Mouse (Mus musculus): ENCODE measurements at regions not wholly inside any gene's neighbourhood (a gene's known extent, or its start where the extent isn't known, plus 50 kb on each side); places are given as distances from the start of the nearest gene placed in this dataset.

DNA sequence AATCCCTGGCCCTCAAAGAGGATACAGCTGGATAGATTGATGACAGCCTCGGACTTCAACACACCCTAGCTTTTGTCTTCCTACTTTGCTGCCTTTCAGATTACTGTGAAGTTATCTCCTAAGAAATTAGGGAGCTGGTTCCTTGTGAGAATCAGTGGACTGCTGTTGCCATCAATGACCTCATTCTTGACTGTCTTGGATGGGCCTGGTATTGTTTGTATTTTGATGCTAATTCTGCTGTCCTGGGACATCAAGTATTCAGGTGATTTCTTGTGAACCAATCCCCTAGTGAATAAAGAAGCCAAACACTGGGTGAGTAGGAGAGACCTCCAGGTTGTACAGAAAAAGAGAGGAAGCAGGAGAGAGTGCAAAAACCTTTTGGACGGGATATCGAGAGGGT, 305.3 kb upstream of the Impad1 start:
- Histone ChIP-seq H3K9ac (no peak overlapping the region), H3K4me1 (replicated peaks; ENCODE audit: control insufficient read depth, insufficient read depth, low read length) (no peaks in the 10 kb centered on the region), H3K27ac (no peak overlapping the region), H3K27me3 (ENCODE audit: control insufficient read depth, insufficient read depth, low read length) (no peaks in the 10 kb centered on the region), H3K9me3 (ENCODE audit: control insufficient read depth, low read length) (no peaks in the 10 kb centered on the region), H3K4me2 (replicated peaks) (no peak overlapping the region), H3K4me3 (replicated peaks; ENCODE audit: low read length) (no peak overlapping the region), H3K36me3 (replicated peaks; ENCODE audit: control insufficient read depth, insufficient read depth) (no peaks in the 10 kb centered on the region)
- ATAC-seq (ENCODE audit: low FRiP score) (no peak), DNase-seq (ENCODE audit: low spot score) (no peak)
- 90% methylated on average over 3 of the region's 3 CpGs for WGBS

- 55% methylated on average over 3 of the region's 3 CpGs for WGBS
- ATAC-seq (ENCODE audit: low FRiP score): no peak
- no peak overlapping the region for H3K4me2 ChIP-seq (replicated peaks)
- H3K4me3 ChIP-seq (replicated peaks; ENCODE audit: low read length): no peak overlapping the region
- H3K9ac ChIP-seq: no peak overlapping the region
- H3K9me3 ChIP-seq (ENCODE audit: control insufficient read depth, low read length): no peaks in the 10 kb centered on the region
- H3K27me3 ChIP-seq (ENCODE audit: control insufficient read depth, insufficient read depth, low read length): no peaks in the 10 kb centered on the region
- no peak overlapping the region for H3K27ac ChIP-seq
- H3K36me3 ChIP-seq (replicated peaks; ENCODE audit: control insufficient read depth, insufficient read depth): no peaks in the 10 kb centered on the region
- no peaks in the 10 kb centered on the region for H3K4me1 ChIP-seq (replicated peaks; ENCODE audit: control insufficient read depth, insufficient read depth, low read length)
- DNase-seq (ENCODE audit: low spot score): no peak
Observed at GRCm38 (mm10) chr4:5078723-5079122, 285.6 kb upstream of the Impad1 start.

- Histone ChIP-seq H3K4me1 (replicated peaks; ENCODE audit: control insufficient read depth, insufficient read depth, low read length) (no peaks in the 10 kb centered on the region), H3K9ac (no peak overlapping the region), H3K27me3 (ENCODE audit: control insufficient read depth, insufficient read depth, low read length) (no peaks in the 10 kb centered on the region), H3K4me2 (replicated peaks) (no peak overlapping the region), H3K4me3 (replicated peaks; ENCODE audit: low read length) (no peak overlapping the region), H3K36me3 (replicated peaks; ENCODE audit: control insufficient read depth, insufficient read depth) (no peaks in the 10 kb centered on the region), H3K27ac (no peak overlapping the region), H3K9me3 (ENCODE audit: control insufficient read depth, low read length) (no peaks in the 10 kb centered on the region)
- DNase-seq (ENCODE audit: low spot score): no peak
- no peak for ATAC-seq (ENCODE audit: low FRiP score)
- WGBS: 100% methylated on average over 1 of the region's 1 CpGs
Observed at GRCm38 (mm10) chr4:5074754-5075153, 281.6 kb upstream of the Impad1 start.

DNA sequence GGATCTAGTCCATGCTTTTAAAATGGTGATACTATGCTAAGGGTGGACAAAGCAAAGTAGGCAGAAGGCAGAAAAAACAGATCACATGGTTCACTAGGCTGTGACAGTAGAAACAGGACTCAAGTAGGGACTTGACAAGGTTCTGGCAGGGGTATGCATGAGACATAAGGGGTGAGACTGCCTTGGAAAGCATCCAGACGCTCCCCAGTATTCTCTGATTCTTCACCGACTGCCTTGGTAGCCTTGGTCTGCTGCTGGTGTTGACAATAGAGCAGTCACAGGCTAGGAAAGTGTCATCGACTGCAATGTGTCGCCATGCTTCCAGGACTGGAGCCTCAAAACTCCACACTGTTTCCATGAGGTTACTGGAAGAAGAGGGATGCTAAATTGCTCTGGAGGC, 278.1 kb upstream of the Impad1 start:
- no peak overlapping the region for H3K9ac ChIP-seq
- 82% methylated on average over 4 of the region's 4 CpGs for WGBS
- no peak overlapping the region for H3K27ac ChIP-seq
- no peak for DNase-seq (ENCODE audit: low spot score)
- ATAC-seq (ENCODE audit: low FRiP score): peak; percentile 27; the same call in 1 of the 2 replicates
- H3K4me1 ChIP-seq (replicated peaks; ENCODE audit: control insufficient read depth, insufficient read depth, low read length): no peaks in the 10 kb centered on the region
- no peak overlapping the region for H3K4me2 ChIP-seq (replicated peaks)
- H3K27me3 ChIP-seq (ENCODE audit: control insufficient read depth, insufficient read depth, low read length): no peaks in the 10 kb centered on the region
- H3K4me3 ChIP-seq (replicated peaks; ENCODE audit: low read length): no peak overlapping the region
- H3K9me3 ChIP-seq (ENCODE audit: control insufficient read depth, low read length): no peaks in the 10 kb centered on the region
- no peaks in the 10 kb centered on the region for H3K36me3 ChIP-seq (replicated peaks; ENCODE audit: control insufficient read depth, insufficient read depth)

GRCm38 (mm10) chr4:5059290-5059955, 266.3 kb upstream of the Impad1 start:
- Histone ChIP-seq H3K4me3 (replicated peaks; ENCODE audit: low read length) (no peak overlapping the region), H3K4me1 (replicated peaks; ENCODE audit: control insufficient read depth, insufficient read depth, low read length) (no peaks in the 10 kb centered on the region), H3K27me3 (ENCODE audit: control insufficient read depth, insufficient read depth, low read length) (no peaks in the 10 kb centered on the region), H3K36me3 (replicated peaks; ENCODE audit: control insufficient read depth, insufficient read depth) (no peaks in the 10 kb centered on the region), H3K9ac (no peak overlapping the region), H3K9me3 (ENCODE audit: control insufficient read depth, low read length) (no peaks in the 10 kb centered on the region), H3K27ac (no peak overlapping the region), H3K4me2 (replicated peaks) (no peak overlapping the region)
- no peak for DNase-seq (ENCODE audit: low spot score)
- 17% methylated on average over 2 of the region's 2 CpGs for WGBS
- peak; percentile 69; the same call in 1 of the 2 replicates for ATAC-seq (ENCODE audit: low FRiP score)

DNA sequence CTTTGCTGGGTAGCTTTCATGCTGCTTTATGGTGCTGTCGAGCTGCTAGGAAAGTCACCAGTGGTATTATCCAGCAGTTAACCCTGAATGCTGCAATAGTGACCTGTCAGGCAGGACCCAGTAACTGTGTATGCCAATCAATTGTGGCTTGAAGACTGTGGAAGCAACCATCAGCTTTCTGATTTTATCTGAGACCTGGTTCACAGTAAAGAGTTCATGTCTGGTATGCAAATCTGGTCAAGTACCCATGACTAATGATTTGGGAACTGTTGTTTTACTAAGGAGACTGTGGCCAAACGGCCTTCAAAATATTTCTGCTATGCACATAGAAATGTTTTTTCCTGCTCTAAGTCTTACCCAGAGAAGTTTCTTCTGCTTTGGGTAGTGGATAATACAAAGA, 236.8 kb upstream of the Impad1 start:
- Histone ChIP-seq H3K9me3 (ENCODE audit: control insufficient read depth, low read length) (no peaks in the 10 kb centered on the region), H3K27me3 (ENCODE audit: control insufficient read depth, insufficient read depth, low read length) (no peaks in the 10 kb centered on the region), H3K36me3 (replicated peaks; ENCODE audit: control insufficient read depth, insufficient read depth) (no peaks in the 10 kb centered on the region), H3K27ac (no peak overlapping the region), H3K4me2 (replicated peaks) (no peak overlapping the region), H3K9ac (no peak overlapping the region), H3K4me3 (replicated peaks; ENCODE audit: low read length) (no peak overlapping the region), H3K4me1 (replicated peaks; ENCODE audit: control insufficient read depth, insufficient read depth, low read length) (no peaks in the 10 kb centered on the region)
- 65% methylated on average over 2 of the region's 2 CpGs for WGBS
- ATAC-seq (ENCODE audit: low FRiP score): no peak
- DNase-seq (ENCODE audit: low spot score): no peak

DNA sequence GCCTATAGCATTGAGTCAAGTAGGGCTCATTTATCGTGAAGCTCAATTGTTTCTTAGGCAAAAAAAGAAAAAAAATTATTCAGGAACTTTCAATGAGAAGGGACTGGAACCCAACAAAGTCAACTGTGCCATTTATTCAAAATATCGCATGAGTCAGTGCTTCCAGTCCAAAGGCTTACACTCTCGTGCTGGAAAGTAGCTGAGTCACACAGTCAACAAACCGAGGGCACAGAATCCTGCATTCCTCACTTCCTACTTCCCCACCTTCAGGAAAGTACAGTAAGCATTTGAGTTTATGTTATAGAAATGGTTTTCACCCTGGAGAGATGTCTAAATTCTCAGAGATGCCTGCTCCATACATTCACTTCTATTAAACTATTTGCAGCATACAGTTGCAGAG, 194.3 kb upstream of the Impad1 start:
- WGBS: 87% methylated on average over 4 of the region's 4 CpGs

GRCm38 (mm10) chr4:4983474-4984194, 190.5 kb upstream of the Impad1 start:
- Histone ChIP-seq H3K9me3 (ENCODE audit: control insufficient read depth, low read length) (no peaks in the 10 kb centered on the region), H3K27me3 (ENCODE audit: control insufficient read depth, insufficient read depth, low read length) (no peaks in the 10 kb centered on the region), H3K4me3 (replicated peaks; ENCODE audit: low read length) (no peak overlapping the region), H3K4me1 (replicated peaks; ENCODE audit: control insufficient read depth, insufficient read depth, low read length) (no peaks in the 10 kb centered on the region), H3K4me2 (replicated peaks) (no peak overlapping the region), H3K36me3 (replicated peaks; ENCODE audit: control insufficient read depth, insufficient read depth) (no peaks in the 10 kb centered on the region), H3K27ac (no peak overlapping the region), H3K9ac (no peak overlapping the region)
- DNase-seq (ENCODE audit: low spot score) (no peak), ATAC-seq (ENCODE audit: low FRiP score) (no peak)
- 66% methylated on average over 1 of the region's 1 CpGs for WGBS

More for the DNA sequence above, 194.3 kb upstream of the Impad1 start:
- Histone ChIP-seq H3K4me1 (replicated peaks; ENCODE audit: control insufficient read depth, insufficient read depth, low read length) (no peaks in the 10 kb centered on the region), H3K4me3 (replicated peaks; ENCODE audit: low read length) (no peak overlapping the region), H3K9me3 (ENCODE audit: control insufficient read depth, low read length) (no peaks in the 10 kb centered on the region), H3K27ac (no peak overlapping the region), H3K27me3 (ENCODE audit: control insufficient read depth, insufficient read depth, low read length) (no peaks in the 10 kb centered on the region), H3K36me3 (replicated peaks; ENCODE audit: control insufficient read depth, insufficient read depth) (no peaks in the 10 kb centered on the region), H3K9ac (no peak overlapping the region), H3K4me2 (replicated peaks) (no peak overlapping the region)
- ATAC-seq (ENCODE audit: low FRiP score): no peak
- no peak for DNase-seq (ENCODE audit: low spot score)

DNA sequence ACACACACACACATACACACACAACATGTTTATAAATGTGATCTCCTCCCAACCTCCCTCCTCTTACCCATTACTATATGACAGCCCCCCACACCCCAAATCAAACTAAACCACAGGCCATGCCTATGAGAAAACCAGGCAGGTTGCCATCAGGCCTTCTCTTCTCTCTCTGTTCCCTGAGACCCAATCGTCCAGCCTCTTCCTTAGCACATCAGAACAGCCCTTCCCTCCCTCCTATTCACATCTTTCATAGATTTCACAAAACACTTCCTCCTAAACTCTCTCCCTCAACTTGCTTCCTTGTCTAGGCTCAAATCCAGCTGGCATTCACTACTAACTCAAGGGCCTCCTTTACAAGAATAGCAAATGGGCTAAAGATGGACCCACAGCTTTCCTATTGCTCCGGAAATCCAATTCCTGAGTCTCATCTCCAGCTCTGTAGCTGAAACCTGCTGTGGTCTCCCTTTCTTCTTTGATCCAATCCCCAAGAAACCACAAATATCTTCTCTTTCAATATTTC, 178.7 kb upstream of the Impad1 start:
- no peaks in the 10 kb centered on the region for H3K9me3 ChIP-seq (ENCODE audit: control insufficient read depth, low read length)
- no peak for DNase-seq (ENCODE audit: low spot score)
- 90% methylated on average over 2 of the region's 2 CpGs for WGBS
- no peaks in the 10 kb centered on the region for H3K36me3 ChIP-seq (replicated peaks; ENCODE audit: control insufficient read depth, insufficient read depth)
- no peak overlapping the region for H3K9ac ChIP-seq
- no peaks in the 10 kb centered on the region for H3K4me1 ChIP-seq (replicated peaks; ENCODE audit: control insufficient read depth, insufficient read depth, low read length)
- no peaks in the 10 kb centered on the region for H3K27me3 ChIP-seq (ENCODE audit: control insufficient read depth, insufficient read depth, low read length)
- no peak for ATAC-seq (ENCODE audit: low FRiP score)
- no peak overlapping the region for H3K27ac ChIP-seq
- no peak overlapping the region for H3K4me2 ChIP-seq (replicated peaks)
- no peak overlapping the region for H3K4me3 ChIP-seq (replicated peaks; ENCODE audit: low read length)

Data from hindbrain, embryonic 14.5 days (tissue).